Mouse (Mus musculus) MEL (cell line): ENCODE measurements around the gene Slc17a1.

Experiments
- CTCF ChIP-seq, 3 experiments: IDR thresholded peaks in 2 of 3; conservative IDR thresholded peaks in 1 of 3; 2 replicates each; pipeline ENCODE4 v1.5.1; 2011 to 2012; ENCODE audit warnings: low read length in 3 of 3, low read depth in 2 of 3, mild to moderate bottlenecking in 2 of 3, improper control_type of control experiment in 1 of 3, inconsistent platforms in 1 of 3, mixed read lengths in 1 of 3, moderate library complexity in 1 of 3; ENCODE audit not compliant: control insufficient read depth in 1 of 3, insufficient read depth in 1 of 3, poor library complexity in 1 of 3, severe bottlenecking in 1 of 3
- EP300 ChIP-seq, 2 experiments: IDR thresholded peaks; 2 replicates each; pipeline ENCODE4 v1.6.1; 2011; ENCODE audit warnings: improper control_type of control experiment in 2 of 2, low read length in 2 of 2, low read depth in 1 of 2, mild to moderate bottlenecking in 1 of 2
- GATA1 ChIP-seq: IDR thresholded peaks from 2 replicates; pipeline ENCODE4 v1.6.1; 2011; ENCODE audit warnings: low read depth, low read length, improper control_type of control experiment
- HCFC1 ChIP-seq: IDR thresholded peaks from 2 replicates; pipeline ENCODE4 v1.6.1; 2012; ENCODE audit warnings: low read depth, mild to moderate bottlenecking, inconsistent platforms, low read length, improper control_type of control experiment, moderate library complexity
- KAT2A ChIP-seq: conservative IDR thresholded peaks from 2 replicates; pipeline ENCODE4 v1.6.1; 2012; ENCODE audit warnings: low read depth, low read length, improper control_type of control experiment, inconsistent platforms
- MXI1 ChIP-seq: IDR thresholded peaks from 2 replicates; pipeline ENCODE4 v1.6.1; 2011; ENCODE audit warnings: mild to moderate bottlenecking, low read depth, low read length, improper control_type of control experiment
- POLR2A ChIP-seq, 2 experiments: IDR thresholded peaks; 2 replicates each; pipeline ENCODE4 v1.6.1; 2011 to 2012; ENCODE audit warnings: low read length in 2 of 2, mild to moderate bottlenecking in 2 of 2, control low read depth in 1 of 2, improper control_type of control experiment in 1 of 2, low read depth in 1 of 2, moderate library complexity in 1 of 2; ENCODE audit not compliant: control insufficient read depth in 1 of 2, insufficient read depth in 1 of 2, poor library complexity in 1 of 2
- UBTF ChIP-seq: IDR thresholded peaks from 2 replicates; pipeline ENCODE4 v1.6.1; 2012; ENCODE audit warnings: low read depth, mild to moderate bottlenecking, inconsistent platforms, low read length, improper control_type of control experiment, moderate library complexity, borderline replicate concordance; ENCODE audit not compliant: insufficient read depth
- USF1 ChIP-seq: IDR thresholded peaks from 2 replicates; pipeline ENCODE4 v1.6.1; 2014; ENCODE audit warnings: low read depth, mild to moderate bottlenecking, inconsistent platforms, low read length, improper control_type of control experiment, moderate library complexity
- ZKSCAN1 ChIP-seq: IDR thresholded peaks from 2 replicates; pipeline ENCODE4 v1.6.1; 2012; ENCODE audit warnings: low read depth, mild to moderate bottlenecking, inconsistent platforms, low read length, improper control_type of control experiment, moderate library complexity

DNA sequence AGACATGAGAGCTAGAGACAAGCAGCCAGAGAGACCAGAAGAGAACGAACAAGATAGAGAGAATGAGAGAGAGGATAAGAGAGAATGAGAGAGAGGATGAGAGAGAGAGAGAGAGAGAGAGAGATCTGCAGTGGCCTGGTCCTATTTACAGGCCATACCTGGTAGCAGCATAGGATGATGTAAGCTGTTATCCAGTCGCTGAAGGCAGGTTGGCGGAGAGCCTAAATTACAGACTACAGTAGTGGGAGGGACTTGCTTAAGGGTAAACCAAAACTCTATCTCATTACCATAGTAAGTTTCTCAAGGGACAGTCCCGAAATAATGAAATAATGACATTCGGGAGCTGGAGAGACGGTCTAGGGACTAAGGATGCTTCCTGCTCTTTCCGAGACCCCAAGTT lies at the start of gene Slc17a1:
- TF ChIP-seq MXI1 (no peak), ZKSCAN1 (no peak), POLR2A (IDR thresholded peaks at IDR 0.05; ENCODE audit: control insufficient read depth in 1 of 2, insufficient read depth in 1 of 2, low read depth in 1 of 2, low read length in 2 of 2, poor library complexity in 1 of 2) (no peak), EP300 (IDR thresholded peaks at IDR 0.05; ENCODE audit: low read depth in 1 of 2, low read length in 2 of 2) (no peak), UBTF (no peak), GATA1 (no peak), HCFC1 (no peak), KAT2A (no peak), CTCF (IDR thresholded peaks at IDR 0.05 in 2 of 3, conservative IDR thresholded peaks at IDR 0.05 in 1 of 3; ENCODE audit: control insufficient read depth in 1 of 3, insufficient read depth in 1 of 3, low read depth in 2 of 3, low read length in 3 of 3, poor library complexity in 1 of 3, severe bottlenecking in 1 of 3) (no peak), USF1 (no peak)
